Mouse (Mus musculus) lung, embryonic 15.5 days (tissue): ENCODE results near the gene 0610040J01Rik. TPM values are rescaled to one million over a fixed set of nuclear protein-coding genes. Genes with fewer than 3 reads are reported as not detected.
"Not testable (repeated sequence)": the region's sequence is repeated elsewhere in the genome, so short reads cannot be mapped to it uniquely, and the experiment has no call there.

Source experiments
- ATAC-seq: fragments of 200-750 bp; cut with Nextera tagmentation; 2 replicates; pipeline ENCODE4 v1.8.0; 2017; ENCODE audit warnings: moderate number of reproducible peaks, borderline replicate concordance; ENCODE audit not compliant: low FRiP score, low TSS enrichment; ENCODE audit errors: extremely low read depth
- H3K27ac ChIP-seq: fragments of 300-500 bp; sonication (generic); 2 replicates; pipeline ENCODE4 v1.5.1; 2015; ENCODE audit warnings: moderate library complexity, mild to moderate bottlenecking, inconsistent platforms
- H3K27me3 ChIP-seq: fragments of 300-500 bp; sonication (generic); 2 replicates; pipeline ENCODE4 v1.6.1; 2015; ENCODE audit warnings: inconsistent platforms
- H3K36me3 ChIP-seq: fragments of 300-500 bp; sonication (generic); 2 replicates; pipeline ENCODE4 v1.6.1; 2015; ENCODE audit warnings: inconsistent platforms
- H3K4me1 ChIP-seq: fragments of 300-500 bp; sonication (generic); 2 replicates; pipeline ENCODE4 v1.6.1; 2015; ENCODE audit warnings: inconsistent platforms
- H3K4me2 ChIP-seq: fragments of 300-500 bp; sonication (generic); 2 replicates; pipeline ENCODE4 v1.6.1; 2015; ENCODE audit warnings: inconsistent platforms, mild to moderate bottlenecking, moderate library complexity
- H3K4me3 ChIP-seq: fragments of 300-500 bp; sonication (generic); 2 replicates; pipeline ENCODE4 v1.5.1; 2015; ENCODE audit warnings: mild to moderate bottlenecking, inconsistent platforms
- H3K9ac ChIP-seq: fragments of 300-500 bp; sonication (generic); 2 replicates; pipeline ENCODE4 v1.6.1; 2015; ENCODE audit warnings: inconsistent platforms
- H3K9me3 ChIP-seq: fragments of 300-500 bp; sonication (generic); 2 replicates; pipeline ENCODE4 v1.6.1; 2016; ENCODE audit warnings: inconsistent platforms
- WGBS: fragments of 180-500 bp; shearing (Covaris S2); methylation state at CpG from one replicate; pipeline ENCODE4 v1.1.7; 2015; 5-methylcytosine and 5-hydroxymethylcytosine counted together
- polyA plus RNA-seq: library from polyadenylated mRNA; unstranded; fragments of >200 nt; fragmentation: Nextera tagmentation; extraction: Ambion mirVana; gene quantifications from 2 replicates; pipeline ENCODE4 v1.2.1, GENCODE M21; 2015

0610040J01Rik gene
- polyA plus RNA-seq, 1 experiment from 2014 or later: 28.9 TPM

DNA sequence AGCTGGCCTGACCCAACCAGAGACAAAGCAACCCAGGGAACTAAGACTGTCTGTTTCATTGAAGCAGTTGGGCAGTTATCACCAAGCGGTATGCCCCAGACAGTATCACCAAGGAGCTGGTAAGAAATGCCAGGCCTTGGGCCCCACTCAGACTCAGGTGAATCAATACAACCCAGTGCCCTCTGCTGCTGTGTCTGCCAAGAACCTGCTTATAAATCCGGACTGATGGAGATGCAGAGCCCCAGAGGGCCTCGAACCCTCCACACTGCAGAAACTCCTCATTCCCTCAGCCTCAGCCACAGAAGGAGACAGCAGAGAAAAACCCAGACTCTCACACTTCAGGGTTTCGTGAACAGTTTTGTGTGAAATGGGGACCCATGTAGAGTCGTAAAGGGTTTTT lies 74.1 kb downstream of the 0610040J01Rik start:
- H3K27me3 ChIP-seq: no peaks in the 10 kb centered on the region
- 0 out of 2 replicates have a peak, but pooled peaks cover 4% of the 10 kb centered on the region for H3K4me1 ChIP-seq
- H3K4me3 ChIP-seq: no peak overlapping the region
- H3K4me2 ChIP-seq: no peak overlapping the region
- no peak for ATAC-seq
- no peaks in the 10 kb centered on the region for H3K36me3 ChIP-seq
- WGBS: 86% methylated on average over 5 of the region's 5 CpGs
- H3K9me3 ChIP-seq: no peaks in the 10 kb centered on the region
- no peak overlapping the region for H3K27ac ChIP-seq
- H3K9ac ChIP-seq: no peak overlapping the region

- H3K27me3 ChIP-seq: no peaks in the 10 kb centered on the region
- no peak for ATAC-seq
- H3K9ac ChIP-seq: no peak overlapping the region
- no peak overlapping the region for H3K27ac ChIP-seq
- WGBS: 29% methylated on average over 6 of the region's 6 CpGs
- no peak overlapping the region for H3K4me3 ChIP-seq
- 0 out of 2 replicates have a peak, but pooled peaks cover 8% of the 10 kb centered on the region for H3K4me1 ChIP-seq
- H3K9me3 ChIP-seq: no peaks in the 10 kb centered on the region
- no peak overlapping the region for H3K4me2 ChIP-seq
- no peaks in the 10 kb centered on the region for H3K36me3 ChIP-seq
These were observed 74.5 kb downstream of the 0610040J01Rik start for GRCm38 (mm10) chr5:63886709-63887108.

GRCm38 (mm10) chr5:63887111-63887510 lies 74.9 kb downstream of the 0610040J01Rik start:
- H3K4me1 ChIP-seq: 0 out of 2 replicates have a peak, but pooled peaks cover 8% of the 10 kb centered on the region
- H3K4me3 ChIP-seq: no peak overlapping the region
- no peak overlapping the region for H3K9ac ChIP-seq
- H3K36me3 ChIP-seq: no peaks in the 10 kb centered on the region
- no peaks in the 10 kb centered on the region for H3K9me3 ChIP-seq
- 98% methylated on average over 4 of the region's 4 CpGs for WGBS
- no peaks in the 10 kb centered on the region for H3K27me3 ChIP-seq
- no peak overlapping the region for H3K4me2 ChIP-seq
- no peak for ATAC-seq
- no peak overlapping the region for H3K27ac ChIP-seq

GRCm38 (mm10) chr5:63891241-63891640 lies 79.1 kb downstream of the 0610040J01Rik start:
- H3K9ac ChIP-seq: no peak overlapping the region
- 62% methylated on average over 4 of the region's 4 CpGs for WGBS

GRCm38 (mm10) chr5:63891912-63892311 lies 79.7 kb downstream of the 0610040J01Rik start:
- peak; percentile 51 for ATAC-seq
- H3K36me3 ChIP-seq: no peaks in the 10 kb centered on the region
- H3K9me3 ChIP-seq: no peaks in the 10 kb centered on the region
- no peaks in the 10 kb centered on the region for H3K27me3 ChIP-seq
- no peak overlapping the region for H3K4me2 ChIP-seq
- no peak overlapping the region for H3K9ac ChIP-seq
- H3K27ac ChIP-seq: peak overlapping the region; percentile 72
- 57% methylated on average over 6 of the region's 6 CpGs for WGBS
- peaks cover 14% of the 10 kb centered on the region; the same call in 1 of the 2 replicates for H3K4me1 ChIP-seq
- no peak overlapping the region for H3K4me3 ChIP-seq

More at GRCm38 (mm10) chr5:63891241-63891640, 79.1 kb downstream of the 0610040J01Rik start:
- H3K4me2 ChIP-seq: no peak overlapping the region
- no peaks in the 10 kb centered on the region for H3K36me3 ChIP-seq
- peak overlapping the region; percentile 72 for H3K27ac ChIP-seq
- no peaks in the 10 kb centered on the region for H3K9me3 ChIP-seq
- peak; percentile 69 for ATAC-seq
- H3K4me3 ChIP-seq: no peak overlapping the region
- H3K4me1 ChIP-seq: peaks cover 14% of the 10 kb centered on the region; the same call in 1 of the 2 replicates
- H3K27me3 ChIP-seq: no peaks in the 10 kb centered on the region

DNA sequence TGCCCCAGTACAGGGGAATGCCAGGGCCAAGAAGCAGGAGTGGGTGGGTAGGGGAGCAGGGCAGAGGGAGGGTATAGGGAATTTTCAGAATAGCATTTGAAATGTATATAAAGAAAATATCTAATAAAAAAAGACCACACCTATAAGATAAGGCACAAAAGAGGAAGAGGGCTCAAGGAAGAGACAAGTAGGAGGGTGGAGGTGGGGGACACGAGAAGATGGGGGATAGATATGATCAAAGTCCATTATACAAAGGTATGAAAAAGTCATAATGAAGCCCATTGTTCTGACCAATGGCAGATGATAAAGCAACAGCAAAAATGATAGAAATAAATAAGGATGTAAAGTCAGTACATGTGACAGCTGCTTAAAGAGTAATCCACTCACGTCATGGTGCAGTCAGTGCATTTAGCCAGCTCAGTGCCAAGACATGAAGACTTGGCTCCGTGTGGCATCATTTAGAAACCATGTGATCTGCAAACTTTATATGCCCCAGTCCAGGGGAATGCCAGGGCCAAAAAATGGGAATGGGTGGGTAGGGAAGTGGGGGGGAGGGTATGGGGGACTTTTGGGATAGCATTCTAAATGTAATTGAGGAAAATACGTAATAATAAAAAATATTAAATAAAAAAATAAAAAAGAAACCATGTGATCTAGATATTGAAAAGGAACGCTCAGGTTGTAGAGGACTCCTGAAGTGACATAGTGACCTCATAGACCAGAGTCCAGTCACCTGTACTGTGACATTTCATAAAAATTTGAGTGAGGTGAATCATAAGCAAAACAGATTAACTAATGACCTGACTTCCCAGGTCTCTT lies 85.0 kb downstream of the 0610040J01Rik start:
- not testable (repeated sequence) for H3K36me3 ChIP-seq, H3K4me1 ChIP-seq, ATAC-seq, H3K4me3 ChIP-seq, H3K9ac ChIP-seq, H3K27ac ChIP-seq, H3K4me2 ChIP-seq, H3K27me3 ChIP-seq, H3K9me3 ChIP-seq
- 83% methylated on average over 5 of the region's 5 CpGs for WGBS

DNA sequence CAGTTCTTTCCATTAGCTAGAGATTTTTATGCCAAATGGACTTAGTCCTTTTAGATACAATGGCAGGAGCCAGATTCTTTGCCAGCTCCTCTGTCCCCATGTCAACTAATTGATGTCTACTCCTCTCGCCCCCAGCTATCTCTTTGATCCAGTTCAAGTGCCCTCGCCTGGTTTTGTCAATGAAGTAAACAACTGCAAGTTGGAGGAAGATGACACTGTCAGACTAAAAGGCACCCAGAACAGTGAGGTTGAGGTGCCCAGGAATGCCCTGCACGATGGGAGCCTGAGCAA lies 85.6 kb downstream of the 0610040J01Rik start:
- H3K4me2 ChIP-seq: no peak overlapping the region
- no peak for ATAC-seq

GRCm38 (mm10) chr5:63903329-63903728 lies 91.2 kb downstream of the 0610040J01Rik start:
- no peak overlapping the region for H3K27ac ChIP-seq
- 51% methylated on average over 3 of the region's 3 CpGs for WGBS
- 0 out of 2 replicates have a peak, but pooled peaks cover 2% of the 10 kb centered on the region for H3K4me1 ChIP-seq
- H3K9me3 ChIP-seq: no peaks in the 10 kb centered on the region
- H3K4me2 ChIP-seq: no peak overlapping the region
- no peaks in the 10 kb centered on the region for H3K27me3 ChIP-seq
- H3K36me3 ChIP-seq: no peaks in the 10 kb centered on the region
- no peak overlapping the region for H3K9ac ChIP-seq
- ATAC-seq: no peak
- H3K4me3 ChIP-seq: no peak overlapping the region

More for the DNA sequence above, 85.6 kb downstream of the 0610040J01Rik start:
- Histone ChIP-seq H3K9ac (no peak overlapping the region), H3K27ac (no peak overlapping the region), H3K4me1 (peaks cover 4% of the 10 kb centered on the region; the same call in 1 of the 2 replicates), H3K4me3 (no peak overlapping the region), H3K27me3 (no peaks in the 10 kb centered on the region), H3K9me3 (no peaks in the 10 kb centered on the region), H3K36me3 (no peaks in the 10 kb centered on the region)
- WGBS: 62% methylated on average over 3 of the region's 3 CpGs

DNA sequence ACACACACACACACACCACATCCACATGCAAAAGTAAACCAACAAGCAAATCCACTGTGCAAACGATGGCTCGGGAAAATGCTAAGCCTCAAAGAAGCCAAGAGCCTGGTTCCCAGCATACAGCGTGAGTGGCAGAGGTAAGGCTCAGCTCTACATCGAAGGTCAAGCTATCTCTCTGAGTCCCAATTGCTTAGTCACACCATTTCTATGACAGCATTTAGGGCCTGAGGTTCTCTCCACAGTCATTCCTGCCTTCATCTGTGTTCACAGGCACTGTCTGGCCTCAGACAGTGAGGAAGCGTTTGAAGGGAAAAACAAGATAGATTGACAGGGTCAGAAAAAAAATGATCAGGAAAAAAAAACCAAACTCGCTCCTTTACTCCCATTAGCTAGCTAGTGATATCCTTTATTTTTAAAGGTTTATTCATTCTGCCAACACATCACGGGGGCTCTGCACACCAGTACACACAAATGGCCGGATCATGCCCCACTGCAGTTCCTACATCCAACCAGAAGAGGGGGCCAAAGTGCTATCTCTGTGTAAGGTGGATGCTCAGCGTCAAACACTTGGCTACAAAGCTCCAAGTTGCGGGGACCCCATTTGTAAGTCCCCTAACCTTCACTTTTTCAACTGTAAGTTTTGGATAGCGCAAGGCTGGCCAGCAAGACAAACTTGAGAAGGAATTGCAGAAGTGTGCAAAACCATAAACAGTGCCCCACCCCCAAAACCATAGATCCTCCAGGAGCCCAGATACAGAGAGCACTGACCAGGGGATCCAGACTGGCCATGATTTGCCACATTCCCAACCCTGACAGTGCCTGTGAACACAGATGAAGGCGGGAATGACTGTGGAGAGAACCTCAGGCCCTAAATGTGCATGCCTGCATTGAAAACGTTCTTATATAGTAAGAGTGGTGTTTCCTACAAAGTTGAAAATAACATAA lies 94.3 kb downstream of the 0610040J01Rik start:
- Histone ChIP-seq H3K9me3 (no peaks in the 10 kb centered on the region), H3K27ac (no peak overlapping the region), H3K9ac (no peak overlapping the region), H3K4me2 (peak overlapping the region; percentile 28; the same call in 1 of the 2 replicates), H3K27me3 (no peaks in the 10 kb centered on the region), H3K4me3 (no peak overlapping the region), H3K36me3 (no peaks in the 10 kb centered on the region), H3K4me1 (0 out of 2 replicates have a peak, but pooled peaks cover 2% of the 10 kb centered on the region)
- ATAC-seq: peak; percentile 46
- WGBS: 35% methylated on average over 13 of the region's 13 CpGs

GRCm38 (mm10) chr5:63907513-63907912 lies 95.3 kb downstream of the 0610040J01Rik start:
- WGBS: 48% methylated on average over 4 of the region's 4 CpGs
- ATAC-seq: no peak
- Histone ChIP-seq H3K4me3 (no peak overlapping the region), H3K9ac (no peak overlapping the region), H3K27ac (no peak overlapping the region), H3K4me2 (no peak overlapping the region), H3K4me1 (0 out of 2 replicates have a peak, but pooled peaks cover 2% of the 10 kb centered on the region), H3K36me3 (no peaks in the 10 kb centered on the region), H3K27me3 (no peaks in the 10 kb centered on the region), H3K9me3 (no peaks in the 10 kb centered on the region)

- H3K4me1 ChIP-seq: no peaks in the 10 kb centered on the region
- no peak for ATAC-seq
- H3K9me3 ChIP-seq: no peaks in the 10 kb centered on the region
- H3K27me3 ChIP-seq: no peaks in the 10 kb centered on the region
- H3K4me3 ChIP-seq: no peak overlapping the region
- no peaks in the 10 kb centered on the region for H3K36me3 ChIP-seq
- H3K4me2 ChIP-seq: no peak overlapping the region
- no peak overlapping the region for H3K27ac ChIP-seq
- no peak overlapping the region for H3K9ac ChIP-seq
- 70% methylated on average over 10 of the region's 10 CpGs for WGBS
These were observed 98.2 kb downstream of the 0610040J01Rik start for GRCm38 (mm10) chr5:63910171-63910960.
